Comparison of ENCODE assay signal across 8 mouse cellular contexts in genomic region chr19:40391469-40391868, GRCm38 (mm10).
DNase-seq lines count a peak whose midpoint lies in the region; ATAC-seq lines count a peak whose summit lies in the region.

No protein-coding gene starts in this region.

- no peak overlapping the region for H3K4me2 ChIP-seq in kidney, embryonic 15.5 days
- H3K4me2 ChIP-seq in liver, embryonic 11.5 days = no peak overlapping the region
- H3K4me2 ChIP-seq in stomach, embryonic 14.5 days (replicated peaks; ENCODE audit: low read depth, low read length) = no peak overlapping the region

- H3K4me1 ChIP-seq in embryonic facial prominence, embryonic 10.5 days = peaks cover 13% of the 10 kb centered on the region
- H3K4me1 ChIP-seq in kidney, embryonic 15.5 days = peaks cover 17% of the 10 kb centered on the region
- H3K4me1 ChIP-seq in liver, embryonic 11.5 days (replicated peaks; ENCODE audit: control insufficient read depth, insufficient read depth, low read length) = peaks cover 5% of the 10 kb centered on the region; the same call in 1 of the 2 replicates
- H3K4me1 ChIP-seq in stomach, embryonic 14.5 days (ENCODE audit: control insufficient read depth, insufficient read depth, low read length) = peaks cover 6% of the 10 kb centered on the region; the same call in 1 of the 2 replicates

- H3K9ac ChIP-seq in kidney, embryonic 15.5 days = no peak overlapping the region
- no peak overlapping the region for H3K9ac ChIP-seq in liver, embryonic 11.5 days (ENCODE audit: low read depth, low read length)
- H3K9ac ChIP-seq in stomach, embryonic 14.5 days (replicated peaks; ENCODE audit: low read depth, low read length) = no peak overlapping the region

- H3K4me3 ChIP-seq in embryonic facial prominence, embryonic 10.5 days = no peak overlapping the region
- no peak overlapping the region for H3K4me3 ChIP-seq in kidney, embryonic 15.5 days (replicated peaks)
- no peak overlapping the region for H3K4me3 ChIP-seq in liver, embryonic 11.5 days (ENCODE audit: low read depth, low read length)
- H3K4me3 ChIP-seq in stomach, embryonic 14.5 days (ENCODE audit: low read depth, low read length) = no peak overlapping the region

- H3K36me3 ChIP-seq in embryonic facial prominence, embryonic 10.5 days (replicated peaks) = 0 out of 2 replicates have a peak, but pooled peaks cover 3% of the 10 kb centered on the region
- H3K36me3 ChIP-seq in kidney, embryonic 15.5 days = peaks cover 12% of the 10 kb centered on the region; the same call in 1 of the 2 replicates
- no peaks in the 10 kb centered on the region for H3K36me3 ChIP-seq in liver, embryonic 11.5 days (ENCODE audit: control insufficient read depth, insufficient read depth, low read length)
- no peaks in the 10 kb centered on the region for H3K36me3 ChIP-seq in stomach, embryonic 14.5 days (ENCODE audit: control insufficient read depth, insufficient read depth, low read length)

- H3K9me3 ChIP-seq in embryonic facial prominence, embryonic 10.5 days = no peaks in the 10 kb centered on the region
- no peaks in the 10 kb centered on the region for H3K9me3 ChIP-seq in kidney, embryonic 15.5 days (replicated peaks)
- H3K9me3 ChIP-seq in liver, embryonic 11.5 days (ENCODE audit: control insufficient read depth, low read length) = no peaks in the 10 kb centered on the region
- H3K9me3 ChIP-seq in stomach, embryonic 14.5 days (ENCODE audit: control insufficient read depth, low read depth, low read length) = no peaks in the 10 kb centered on the region

- no peak overlapping the region for H3K27ac ChIP-seq in embryonic facial prominence, embryonic 10.5 days (replicated peaks)
- H3K27ac ChIP-seq in kidney, embryonic 15.5 days = no peak overlapping the region
- H3K27ac ChIP-seq in liver, embryonic 11.5 days (ENCODE audit: low read depth, low read length) = no peak overlapping the region
- H3K27ac ChIP-seq in stomach, embryonic 14.5 days (ENCODE audit: low read length) = no peak overlapping the region

- WGBS in embryonic facial prominence, embryonic 10.5 days = 25% methylated on average over 6 of the region's 6 CpGs
- 13% methylated on average over 6 of the region's 6 CpGs for WGBS in kidney, embryonic 15.5 days
- 19% methylated on average over 6 of the region's 6 CpGs for WGBS in liver, embryonic 11.5 days
- WGBS in stomach, embryonic 14.5 days = 16% methylated on average over 6 of the region's 6 CpGs

- DNase-seq in CD4-positive, CD25-positive, alpha-beta regulatory T cell, adult 2 months (ENCODE audit: low read depth, low spot score) = peak; percentile 81
- peak; percentile 84 to 85 for DNase-seq in adrenal gland, postnatal 36 days
- peak; percentile 83 for DNase-seq in embryonic facial prominence, embryonic 10.5 days (ENCODE audit: low spot score)
- DNase-seq in heart, adult 8-10 months (ENCODE audit: low spot score) = peak; percentile 80
- DNase-seq in liver, embryonic 11.5 days (ENCODE audit: low spot score) = peak; percentile 69
- peak; percentile 86 for DNase-seq in neural tube, embryonic 10.5 days (ENCODE audit: extremely low spot score, low spot score)

- H3K27me3 ChIP-seq in embryonic facial prominence, embryonic 10.5 days (replicated peaks; ENCODE audit: low read depth, poor library complexity, severe bottlenecking) = no peaks in the 10 kb centered on the region
- no peaks in the 10 kb centered on the region for H3K27me3 ChIP-seq in kidney, embryonic 15.5 days
- H3K27me3 ChIP-seq in liver, embryonic 11.5 days (replicated peaks; ENCODE audit: control insufficient read depth, insufficient read depth, low read length) = no peaks in the 10 kb centered on the region
- no peaks in the 10 kb centered on the region for H3K27me3 ChIP-seq in stomach, embryonic 14.5 days (ENCODE audit: control insufficient read depth, insufficient read depth, low read length)

- peak; percentile 72 for ATAC-seq in kidney, embryonic 15.5 days (replicated peaks; ENCODE audit: low FRiP score)
- ATAC-seq in liver, embryonic 11.5 days (replicated peaks; ENCODE audit: low FRiP score) = peak; percentile 62; the same call in 1 of the 2 replicates
- ATAC-seq in stomach, embryonic 14.5 days (ENCODE audit: insufficient number of reproducible peaks, insufficient read depth, low FRiP score, low read depth) = peak; percentile 46; the same call in 1 of the 2 replicates
